Mouse (Mus musculus) C2C12 (cell line): ENCODE data around the gene Lats2.

Experiments used
- CEBPB ChIP-seq: IDR thresholded peaks from one replicate; pipeline ENCODE4 v1.6.1; 2011; ENCODE audit warnings: low read depth, mild to moderate bottlenecking, control low read depth, moderate library complexity
- CTCF ChIP-seq: IDR thresholded peaks from one replicate; pipeline ENCODE4 v1.5.1; 2011; ENCODE audit not compliant: control insufficient read depth, insufficient read depth, insufficient read length
- MAX ChIP-seq: IDR thresholded peaks from one replicate; pipeline ENCODE4 v1.6.1; 2011; ENCODE audit warnings: mild to moderate bottlenecking, control low read depth
- MYOD1 ChIP-seq: IDR thresholded peaks from one replicate; pipeline ENCODE4 v1.6.1; 2011; ENCODE audit warnings: low read depth; ENCODE audit not compliant: control insufficient read depth, insufficient read length
- MYOG ChIP-seq: IDR thresholded peaks from one replicate; pipeline ENCODE4 v1.6.1; 2011; ENCODE audit not compliant: control insufficient read depth, insufficient read length; ENCODE audit errors: extremely low read depth
- USF1 ChIP-seq: IDR thresholded peaks from one replicate; pipeline ENCODE4 v1.6.1; 2011; ENCODE audit warnings: low read depth, mild to moderate bottlenecking, control low read depth, moderate library complexity

GRCm38 (mm10) chr14:57675481-57675880 is 82.7 kb downstream of the Lats2 start:
- no peak for TF ChIP-seq CTCF
- no peak for TF ChIP-seq USF1
- TF ChIP-seq MYOG, result no peak
- TF ChIP-seq MAX, result no peak
- TF ChIP-seq MYOD1, result no peak
- TF ChIP-seq CEBPB, result no peak
